In the genomic region with DNA sequence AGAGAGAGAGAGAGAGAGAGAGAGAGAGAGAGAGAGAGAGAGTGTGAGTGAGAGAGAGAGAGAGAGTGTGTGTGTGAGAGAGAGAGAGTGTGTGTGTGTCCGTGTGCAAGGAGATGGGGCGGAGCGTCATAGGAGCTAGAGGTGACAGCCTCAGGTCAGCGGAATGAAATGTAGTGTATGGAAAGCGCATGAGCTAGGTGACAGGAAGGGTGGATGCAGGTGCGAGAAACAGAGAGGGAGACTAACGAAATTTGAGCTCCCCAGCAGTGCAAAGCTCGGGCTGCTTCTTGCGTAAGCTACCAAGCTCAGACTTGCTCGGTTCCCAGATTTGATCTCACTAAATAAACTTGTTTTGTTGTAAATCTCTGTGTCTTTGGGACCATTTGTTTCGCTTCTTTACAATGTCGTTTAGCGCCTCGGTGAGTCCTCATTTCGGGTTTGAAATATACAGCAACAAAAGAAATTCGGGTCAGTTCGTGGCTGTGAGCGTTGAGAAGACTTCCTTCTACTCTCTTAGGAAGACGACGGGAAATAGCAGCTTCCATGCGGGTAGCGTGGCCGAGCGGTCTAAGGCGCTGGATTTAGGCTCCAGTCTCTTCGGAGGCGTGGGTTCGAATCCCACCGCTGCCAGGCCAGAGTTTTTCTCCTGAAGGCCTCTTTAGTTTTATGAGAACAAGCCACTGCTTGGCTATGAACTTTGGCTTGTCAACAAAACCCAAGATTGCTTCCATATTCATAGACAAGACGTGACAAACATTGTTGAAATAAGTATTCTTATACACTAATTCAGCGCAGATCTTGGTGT, we compare ENCODE assay signal across 8 mouse cellular contexts. TPM values are rescaled to one million over a fixed set of nuclear protein-coding genes. Genes with fewer than 3 reads are reported as not detected.
DNase-seq lines count a peak whose midpoint lies in the region; ATAC-seq lines count a peak whose summit lies in the region.

No protein-coding gene starts in this region.

- peak; percentile 75 for ATAC-seq in embryonic facial prominence, embryonic 15.5 days (ENCODE audit: insufficient number of reproducible peaks, low FRiP score, low TSS enrichment, low read depth)
- peak; percentile 66 for ATAC-seq in limb, embryonic 13.5 days (ENCODE audit: low FRiP score, low read depth)
- peak; percentile 72 for ATAC-seq in midbrain, embryonic 15.5 days (replicated peaks)

- WGBS in embryonic facial prominence, embryonic 15.5 days: under 1% methylated on average over 31 of the region's 31 CpGs
- WGBS in limb, embryonic 13.5 days: under 1% methylated on average over 31 of the region's 31 CpGs
- under 1% methylated on average over 31 of the region's 31 CpGs for WGBS in midbrain, embryonic 15.5 days

- H3K4me1 ChIP-seq in embryonic facial prominence, embryonic 15.5 days: peaks cover 42% of the 10 kb centered on the region
- peaks cover 37% of the 10 kb centered on the region for H3K4me1 ChIP-seq in limb, embryonic 13.5 days
- peaks cover 46% of the 10 kb centered on the region for H3K4me1 ChIP-seq in midbrain, embryonic 15.5 days

- peak overlapping the region; percentile 39 for H3K9ac ChIP-seq in embryonic facial prominence, embryonic 15.5 days
- H3K9ac ChIP-seq in limb, embryonic 13.5 days: peak overlapping the region; percentile 61
- H3K9ac ChIP-seq in midbrain, embryonic 15.5 days: peak overlapping the region; percentile 50

- H3K4me3 ChIP-seq in embryonic facial prominence, embryonic 15.5 days (replicated peaks): peak overlapping the region; percentile 81
- peak overlapping the region; percentile 82 for H3K4me3 ChIP-seq in limb, embryonic 13.5 days
- H3K4me3 ChIP-seq in midbrain, embryonic 15.5 days: peak overlapping the region; percentile 67

- H3K4me2 ChIP-seq in embryonic facial prominence, embryonic 15.5 days (replicated peaks): peak overlapping the region; percentile 96
- H3K4me2 ChIP-seq in limb, embryonic 13.5 days (replicated peaks): peak overlapping the region; percentile 92
- H3K4me2 ChIP-seq in midbrain, embryonic 15.5 days: peak overlapping the region; percentile 88

- H3K36me3 ChIP-seq in embryonic facial prominence, embryonic 15.5 days: no peaks in the 10 kb centered on the region
- no peaks in the 10 kb centered on the region for H3K36me3 ChIP-seq in limb, embryonic 13.5 days
- H3K36me3 ChIP-seq in midbrain, embryonic 15.5 days (replicated peaks): no peaks in the 10 kb centered on the region

- peak overlapping the region; percentile 92 for H3K27ac ChIP-seq in embryonic facial prominence, embryonic 15.5 days (replicated peaks)
- H3K27ac ChIP-seq in limb, embryonic 13.5 days: peak overlapping the region; percentile 80; the same call in 1 of the 2 replicates
- peak overlapping the region; percentile 81 for H3K27ac ChIP-seq in midbrain, embryonic 15.5 days

- H3K27me3 ChIP-seq in embryonic facial prominence, embryonic 15.5 days: no peaks in the 10 kb centered on the region; the same call in 1 of the 2 replicates
- H3K27me3 ChIP-seq in limb, embryonic 13.5 days: peaks cover 12% of the 10 kb centered on the region; the same call in 1 of the 2 replicates
- H3K27me3 ChIP-seq in midbrain, embryonic 15.5 days (replicated peaks): peaks cover 11% of the 10 kb centered on the region

- no peaks in the 10 kb centered on the region for H3K9me3 ChIP-seq in embryonic facial prominence, embryonic 15.5 days (replicated peaks)
- no peaks in the 10 kb centered on the region for H3K9me3 ChIP-seq in limb, embryonic 13.5 days
- no peaks in the 10 kb centered on the region for H3K9me3 ChIP-seq in midbrain, embryonic 15.5 days

- DNase-seq in 416B (ENCODE audit: low read depth): peak; percentile 97
- DNase-seq in adrenal gland, postnatal 36 days: peak; percentile 89 to 91
- DNase-seq in heart, adult 9 months (ENCODE audit: low spot score in 2 of 2): peak; percentile 76 to 92
- peak; percentile 94 for DNase-seq in kidney, adult 9 months
- peak; percentile 67 to 79 for DNase-seq in spleen, adult 18-20 months

RNA-seq across cellular contexts. Expression of a gene that starts 1.5 kb away (rescaled TPM):
- total RNA-seq in adrenal gland, postnatal 36 days (2021): under 1 TPM; 0.50 to 0.76 TPM
- 0.35 and 0.51 TPM in 2 replicates for polyA plus RNA-seq in embryonic facial prominence, embryonic 15.5 days (2015; fragmentation: Nextera tagmentation; extraction: Ambion mirVana)
- 0.52 and 0.55 TPM in 2 replicates for polyA plus RNA-seq in limb, embryonic 13.5 days (2015; fragmentation: Nextera tagmentation; extraction: Ambion mirVana)
- 0.24 and 0.27 TPM in 2 replicates for polyA plus RNA-seq in midbrain, embryonic 15.5 days (2015; fragmentation: Nextera tagmentation; extraction: Ambion mirVana)

RNA-seq across cellular contexts. Expression of a gene that starts 1.8 kb away (rescaled TPM):
- 1 to 10 TPM in 1 of 2 experiments, under 1 TPM in 1; 0.63 to 1.1 TPM for total RNA-seq in adrenal gland, postnatal 36 days (2021)
- 7.6 and 8.9 TPM in 2 replicates for polyA plus RNA-seq in embryonic facial prominence, embryonic 15.5 days (2015; fragmentation: Nextera tagmentation; extraction: Ambion mirVana)
- polyA plus RNA-seq in limb, embryonic 13.5 days (2015; fragmentation: Nextera tagmentation; extraction: Ambion mirVana): 1.6 TPM in 2 replicates
- polyA plus RNA-seq in midbrain, embryonic 15.5 days (2015; fragmentation: Nextera tagmentation; extraction: Ambion mirVana): 6.3 and 8.0 TPM in 2 replicates

RNA-seq across cellular contexts. Expression of a gene that starts 3.7 kb away (rescaled TPM):
- total RNA-seq in adrenal gland, postnatal 36 days (2021): under 1 TPM; 0.17 to 0.26 TPM
- polyA plus RNA-seq in embryonic facial prominence, embryonic 15.5 days (2015; fragmentation: Nextera tagmentation; extraction: Ambion mirVana): 0.55 and 0.64 TPM in 2 replicates
- polyA plus RNA-seq in limb, embryonic 13.5 days (2015; fragmentation: Nextera tagmentation; extraction: Ambion mirVana): 0.74 and 1.2 TPM in 2 replicates
- 0.86 and 0.89 TPM in 2 replicates for polyA plus RNA-seq in midbrain, embryonic 15.5 days (2015; fragmentation: Nextera tagmentation; extraction: Ambion mirVana)

RNA-seq across cellular contexts. Expression of a gene that starts 28.9 kb away (rescaled TPM):
- 100 to 1,000 TPM; 112 to 153 TPM for total RNA-seq in adrenal gland, postnatal 36 days (2021)
- 29.6 and 34.4 TPM in 2 replicates for polyA plus RNA-seq in embryonic facial prominence, embryonic 15.5 days (2015; fragmentation: Nextera tagmentation; extraction: Ambion mirVana)
- polyA plus RNA-seq in limb, embryonic 13.5 days (2015; fragmentation: Nextera tagmentation; extraction: Ambion mirVana): 9.3 and 12.0 TPM in 2 replicates
- polyA plus RNA-seq in midbrain, embryonic 15.5 days (2015; fragmentation: Nextera tagmentation; extraction: Ambion mirVana): 11.3 and 12.3 TPM in 2 replicates

RNA-seq across cellular contexts. Expression of a gene that starts 32.9 kb away (rescaled TPM):
- total RNA-seq in adrenal gland, postnatal 36 days (2021): not detected
- 28.7 and 30.5 TPM in 2 replicates for polyA plus RNA-seq in embryonic facial prominence, embryonic 15.5 days (2015; fragmentation: Nextera tagmentation; extraction: Ambion mirVana)
- 0.22 and 0.25 TPM in 2 replicates for polyA plus RNA-seq in limb, embryonic 13.5 days (2015; fragmentation: Nextera tagmentation; extraction: Ambion mirVana)
- polyA plus RNA-seq in midbrain, embryonic 15.5 days (2015; fragmentation: Nextera tagmentation; extraction: Ambion mirVana): 0.28 and 0.41 TPM in 2 replicates

Comparison
In these comparisons a context has a peak if more than half of its experiments do, and no peak if none do; other contexts are left out.
1. Peak in every context shown above with its lines: DNase-seq, ATAC-seq, H3K4me3 ChIP-seq and H3K27ac ChIP-seq.